Mouse (Mus musculus) stomach, embryonic 16.5 days (tissue): ENCODE measurements around the gene Stard10. TPM values are rescaled to one million over a fixed set of nuclear protein-coding genes. Genes with fewer than 3 reads are reported as not detected.

Experiments used
- ATAC-seq: fragments of 200-750 bp; cut with Nextera tagmentation; 2 replicates; pipeline ENCODE4 v1.8.0; 2017; ENCODE audit warnings: moderate number of reproducible peaks, moderate TSS enrichment; ENCODE audit not compliant: insufficient read depth, low FRiP score
- H3K27ac ChIP-seq: fragments of 300-500 bp; sonication (generic); 2 replicates; pipeline ENCODE4 v1.5.1; 2014; ENCODE audit warnings: low read length
- H3K27me3 ChIP-seq: fragments of 300-500 bp; sonication (generic); 2 replicates; pipeline ENCODE4 v1.6.1; 2014; ENCODE audit warnings: low read length, control low read depth, mixed read lengths; ENCODE audit not compliant: control insufficient read depth, insufficient read depth
- H3K36me3 ChIP-seq: fragments of 300-500 bp; sonication (generic); 2 replicates; pipeline ENCODE4 v1.6.1; 2014; ENCODE audit warnings: low read length; ENCODE audit not compliant: control insufficient read depth, insufficient read depth
- H3K4me1 ChIP-seq: fragments of 300-500 bp; sonication (generic); 2 replicates; pipeline ENCODE4 v1.6.1; 2014; ENCODE audit warnings: low read length, control low read depth, mixed read lengths; ENCODE audit not compliant: control insufficient read depth, insufficient read depth
- H3K4me2 ChIP-seq: fragments of 300-500 bp; sonication (generic); 2 replicates; pipeline ENCODE4 v1.6.1; 2014; ENCODE audit warnings: low read depth, low read length, mixed read lengths
- H3K4me3 ChIP-seq: fragments of 300-500 bp; sonication (generic); replicated peaks from 2 replicates; pipeline ENCODE4 v1.5.1; 2014; ENCODE audit warnings: mild to moderate bottlenecking, low read length
- H3K9ac ChIP-seq: fragments of 300-500 bp; sonication (generic); 2 replicates; pipeline ENCODE4 v1.6.1; 2014; ENCODE audit warnings: low read length
- H3K9me3 ChIP-seq: fragments of 300-500 bp; sonication (generic); replicated peaks from 2 replicates; pipeline ENCODE4 v1.6.1; 2016; ENCODE audit warnings: low read length, control low read depth; ENCODE audit not compliant: control insufficient read depth
- WGBS: fragments of 180-500 bp; shearing (Covaris S2); extraction: QIAGEN DNeasy Blood & Tissue Kit; methylation state at CpG from one replicate; pipeline ENCODE4 v1.1.7; 2014; 5-methylcytosine and 5-hydroxymethylcytosine counted together
- polyA plus RNA-seq: library from polyadenylated mRNA; unstranded; fragments of >200 nt; fragmentation: Nextera tagmentation; extraction: Ambion mirVana; gene quantifications from 2 replicates; pipeline ENCODE4 v1.2.1, GENCODE M21; 2015

Gene Stard10
- 95.6 and 106 TPM in 2 replicates for polyA plus RNA-seq

GRCm38 (mm10) chr7:101317014-101317413 lies at the start of gene Stard10:
Gene Stard10 (plus strand): TSS chr7:101317086.
- ATAC-seq: no peak
- peaks cover 16% of the 10 kb centered on the region; the same call in 1 of the 2 replicates for H3K4me1 ChIP-seq
- H3K9ac ChIP-seq: no peak within 1 kb of the TSS
- WGBS: 58% methylated on average over 3 of the region's 3 CpGs
- no peaks in the 10 kb centered on the region for H3K27me3 ChIP-seq
- H3K4me3 ChIP-seq: no peak within 1 kb of the TSS
- H3K4me2 ChIP-seq: no peak within 1 kb of the TSS
- no peaks in the 10 kb centered on the region for H3K36me3 ChIP-seq
- H3K27ac ChIP-seq: peak within 1 kb of the TSS; percentile 79
- H3K9me3 ChIP-seq: no peaks in the 10 kb centered on the region

- no peak overlapping the region for H3K9ac ChIP-seq
- no peaks in the 10 kb centered on the region for H3K36me3 ChIP-seq
- H3K27ac ChIP-seq: peak overlapping the region; percentile 75
- 54% methylated on average over 3 of the region's 3 CpGs for WGBS
- no peak overlapping the region for H3K4me2 ChIP-seq
- H3K4me3 ChIP-seq: no peak overlapping the region
- no peaks in the 10 kb centered on the region for H3K9me3 ChIP-seq
- H3K27me3 ChIP-seq: no peaks in the 10 kb centered on the region
- H3K4me1 ChIP-seq: no peaks in the 10 kb centered on the region
- ATAC-seq: no peak
These were observed 49.2 kb upstream of the Stard10 start for GRCm38 (mm10) chr7:101267457-101268259.

GRCm38 (mm10) chr7:101271602-101272001 lies 45.3 kb upstream of the Stard10 start:
- H3K4me2 ChIP-seq: no peak overlapping the region
- 80% methylated on average over 1 of the region's 1 CpGs for WGBS
- H3K9me3 ChIP-seq: no peaks in the 10 kb centered on the region
- H3K4me3 ChIP-seq: no peak overlapping the region
- H3K9ac ChIP-seq: no peak overlapping the region
- no peaks in the 10 kb centered on the region for H3K36me3 ChIP-seq
- H3K4me1 ChIP-seq: no peaks in the 10 kb centered on the region
- no peaks in the 10 kb centered on the region for H3K27me3 ChIP-seq
- no peak overlapping the region for H3K27ac ChIP-seq
- no peak for ATAC-seq

GRCm38 (mm10) chr7:101272466-101273160 lies 44.3 kb upstream of the Stard10 start:
- Histone ChIP-seq H3K9me3 (no peaks in the 10 kb centered on the region), H3K4me1 (no peaks in the 10 kb centered on the region), H3K27me3 (no peaks in the 10 kb centered on the region), H3K4me2 (no peak overlapping the region), H3K4me3 (no peak overlapping the region), H3K27ac (no peak overlapping the region), H3K9ac (no peak overlapping the region), H3K36me3 (no peaks in the 10 kb centered on the region)
- WGBS: 87% methylated on average over 8 of the region's 8 CpGs
- no peak for ATAC-seq

GRCm38 (mm10) chr7:101282721-101283120 lies 34.2 kb upstream of the Stard10 start:
- Histone ChIP-seq H3K4me2 (no peak overlapping the region), H3K4me3 (no peak overlapping the region), H3K27me3 (no peaks in the 10 kb centered on the region), H3K27ac (no peak overlapping the region), H3K9me3 (no peaks in the 10 kb centered on the region), H3K36me3 (peaks cover 14% of the 10 kb centered on the region), H3K9ac (no peak overlapping the region), H3K4me1 (no peaks in the 10 kb centered on the region)
- ATAC-seq: no peak
- 89% methylated on average over 3 of the region's 3 CpGs for WGBS

- Histone ChIP-seq H3K9ac (no peak overlapping the region), H3K9me3 (no peaks in the 10 kb centered on the region), H3K4me2 (no peak overlapping the region), H3K4me3 (no peak overlapping the region), H3K36me3 (peaks cover 9% of the 10 kb centered on the region), H3K27me3 (no peaks in the 10 kb centered on the region), H3K27ac (no peak overlapping the region), H3K4me1 (no peaks in the 10 kb centered on the region)
- WGBS: 83% methylated on average over 1 of the region's 1 CpGs
- ATAC-seq: no peak
These were observed 32.4 kb upstream of the Stard10 start for GRCm38 (mm10) chr7:101284504-101284903.

- 90% methylated on average over 4 of the region's 4 CpGs for WGBS
- peaks cover 9% of the 10 kb centered on the region for H3K36me3 ChIP-seq
- no peaks in the 10 kb centered on the region for H3K9me3 ChIP-seq
- no peak overlapping the region for H3K9ac ChIP-seq
- no peak for ATAC-seq
- H3K4me1 ChIP-seq: no peaks in the 10 kb centered on the region
- no peak overlapping the region for H3K27ac ChIP-seq
- H3K4me2 ChIP-seq: no peak overlapping the region
- no peaks in the 10 kb centered on the region for H3K27me3 ChIP-seq
- H3K4me3 ChIP-seq: no peak overlapping the region
These were observed 30.0 kb upstream of the Stard10 start for GRCm38 (mm10) chr7:101286891-101287290.

GRCm38 (mm10) chr7:101287820-101288219 lies 29.1 kb upstream of the Stard10 start:
- Histone ChIP-seq H3K9me3 (no peaks in the 10 kb centered on the region), H3K27me3 (no peaks in the 10 kb centered on the region), H3K4me1 (no peaks in the 10 kb centered on the region), H3K27ac (no peak overlapping the region), H3K36me3 (peaks cover 9% of the 10 kb centered on the region), H3K4me2 (no peak overlapping the region), H3K9ac (no peak overlapping the region), H3K4me3 (no peak overlapping the region)
- WGBS: 81% methylated on average over 2 of the region's 2 CpGs
- no peak for ATAC-seq

- Histone ChIP-seq H3K36me3 (peaks cover 2% of the 10 kb centered on the region), H3K4me1 (no peaks in the 10 kb centered on the region), H3K9ac (no peak overlapping the region), H3K4me3 (no peak overlapping the region), H3K4me2 (no peak overlapping the region), H3K27me3 (no peaks in the 10 kb centered on the region), H3K27ac (no peak overlapping the region), H3K9me3 (no peaks in the 10 kb centered on the region)
- ATAC-seq: no peak
- WGBS: 31% methylated on average over 4 of the region's 4 CpGs
These were observed 28.4 kb upstream of the Stard10 start for GRCm38 (mm10) chr7:101288436-101288835.
